Mouse (Mus musculus) mature B cell (primary cell): Measurements from ENCODE around the gene Arfgap2.
"Not testable (repeated sequence)": the region's sequence is repeated elsewhere in the genome, so short reads cannot be mapped to it uniquely, and the experiment has no call there.

Experiments used
- in situ Hi-C: fragments of 300-500 bp; cut with MboI; formaldehyde crosslinking; loops from 2 replicates; pipeline ENCODE4 v1.14.3; 2019

The Arfgap2 gene

DNA sequence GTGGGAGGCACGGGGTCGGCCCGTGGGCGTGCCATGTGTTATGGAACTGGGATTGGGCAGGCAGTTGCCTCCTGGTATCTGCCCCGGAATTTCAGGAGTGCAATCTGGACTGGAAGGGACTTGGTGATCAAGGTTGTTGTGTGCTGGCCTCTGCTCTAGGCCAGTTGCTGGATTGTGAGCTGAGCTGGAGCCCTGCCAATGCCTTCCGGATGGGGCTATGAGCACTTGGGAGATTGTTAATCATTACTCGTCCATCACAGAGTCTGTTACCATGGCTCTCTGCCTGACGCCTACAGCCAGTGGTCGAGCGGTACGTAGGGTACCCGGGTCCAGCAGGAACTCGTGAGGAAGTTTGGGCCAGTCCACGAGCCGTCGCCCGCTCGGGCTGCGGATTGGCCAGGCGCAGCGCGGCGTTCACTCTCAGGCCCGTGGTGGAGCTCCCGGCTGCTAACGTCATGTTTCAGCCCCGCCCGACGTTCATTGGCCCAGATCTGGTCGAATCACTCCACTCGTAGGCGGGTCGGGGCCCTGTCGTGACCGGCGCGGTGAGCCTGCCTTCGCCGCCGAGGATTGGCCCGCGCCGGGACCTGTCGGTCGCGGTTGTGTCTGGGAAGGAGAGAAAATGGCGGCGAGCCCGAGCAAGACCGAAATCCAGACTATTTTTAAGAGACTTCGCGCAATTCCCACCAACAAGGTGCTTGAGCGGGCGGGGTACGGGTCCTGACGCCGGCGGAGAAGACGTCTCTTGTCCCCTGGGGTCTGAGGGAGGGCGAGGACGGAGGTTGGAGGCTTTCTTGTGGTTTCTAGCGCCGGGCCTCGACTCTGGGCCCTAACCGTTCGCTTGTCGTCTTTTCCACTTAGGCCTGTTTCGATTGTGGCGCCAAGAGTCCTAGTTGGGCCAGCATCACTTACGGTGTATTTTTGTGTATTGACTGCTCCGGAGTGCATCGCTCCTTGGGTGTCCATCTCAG lies at the start of gene Arfgap2:
Gene Arfgap2, plus strand, starts transcription at position 264 of the 971 bp plus-strand sequence.
- in situ Hi-C loops = no loop called here

DNA sequence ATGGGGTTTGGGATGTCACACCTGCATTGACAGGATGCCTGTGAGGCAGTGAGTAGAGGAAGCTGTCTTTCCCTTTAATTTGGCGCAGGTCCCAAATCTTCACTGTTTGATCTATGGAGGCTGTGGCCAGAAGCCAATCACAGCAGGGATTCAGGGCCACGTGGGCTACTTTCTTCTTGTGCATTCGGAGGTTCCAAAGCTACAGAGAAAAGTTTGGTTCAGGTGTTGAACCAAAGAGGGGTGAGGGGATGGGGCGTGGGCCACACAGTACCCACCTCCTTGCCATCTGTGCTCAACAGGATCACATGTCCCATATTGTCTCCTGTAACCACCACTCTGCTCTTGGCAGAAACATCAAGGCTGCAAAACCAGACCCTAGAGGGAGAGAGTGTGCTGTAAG lies 47.7 kb upstream of the Arfgap2 start:
- in situ Hi-C loops = no loop called here

DNA sequence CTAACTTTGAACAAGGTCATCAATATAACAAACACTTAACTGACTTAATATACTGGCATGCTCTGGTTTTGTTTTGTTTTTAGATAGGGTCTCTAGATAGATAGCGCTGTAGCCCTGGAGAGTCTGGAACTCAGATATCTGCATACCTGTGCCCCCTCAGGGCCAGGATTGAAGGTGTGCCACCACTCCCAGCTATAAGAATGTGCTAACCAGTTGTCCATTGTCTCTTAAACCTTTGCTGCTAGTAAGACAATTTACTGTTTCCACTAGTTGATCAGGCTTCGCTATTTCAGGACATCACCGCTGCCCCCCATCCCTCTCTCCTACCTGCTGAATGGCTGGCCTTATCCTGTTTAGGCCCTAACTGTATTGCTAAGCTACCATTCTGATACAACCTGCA lies 44.3 kb upstream of the Arfgap2 start:
- in situ Hi-C loops = no loop called here

DNA sequence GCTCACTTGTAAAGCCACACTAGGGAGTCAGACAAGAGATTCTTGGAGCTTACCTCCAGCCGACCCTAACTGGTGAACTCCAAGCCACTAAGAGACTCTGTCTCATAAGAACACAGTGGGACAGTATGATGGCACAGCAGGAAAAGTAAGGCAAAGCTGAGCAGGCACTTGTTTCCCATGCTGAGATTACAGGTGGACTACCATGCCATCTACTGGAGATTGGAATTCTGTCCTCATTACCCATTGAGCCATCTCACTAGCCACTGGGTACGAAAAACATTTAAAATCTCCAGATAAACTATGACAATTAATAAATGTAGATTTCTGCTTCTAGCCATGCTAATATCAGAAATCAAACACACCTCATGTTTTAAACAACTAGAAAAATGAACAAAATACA lies 41.2 kb upstream of the Arfgap2 start:
- in situ Hi-C loops = no loop called here

DNA sequence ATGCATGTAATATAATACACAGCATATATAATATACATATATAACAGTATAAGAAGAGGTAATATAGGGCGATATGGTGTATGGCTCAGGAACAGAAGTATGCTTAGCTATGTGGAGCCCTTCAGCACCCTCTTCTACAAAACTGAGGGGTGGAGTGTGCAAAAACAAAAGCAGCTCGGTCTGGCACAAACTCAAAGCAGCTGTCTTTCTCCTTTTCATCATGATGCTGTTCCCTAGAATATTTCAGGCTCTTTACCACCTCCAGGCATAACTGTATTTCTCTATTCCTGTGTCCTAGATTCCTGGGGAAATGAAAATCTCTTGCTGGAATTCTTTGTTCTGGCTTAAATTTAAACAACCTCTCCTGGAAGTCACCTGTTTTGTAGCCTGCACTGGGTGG lies 35.0 kb upstream of the Arfgap2 start:
- in situ Hi-C loops = no loop called here

DNA sequence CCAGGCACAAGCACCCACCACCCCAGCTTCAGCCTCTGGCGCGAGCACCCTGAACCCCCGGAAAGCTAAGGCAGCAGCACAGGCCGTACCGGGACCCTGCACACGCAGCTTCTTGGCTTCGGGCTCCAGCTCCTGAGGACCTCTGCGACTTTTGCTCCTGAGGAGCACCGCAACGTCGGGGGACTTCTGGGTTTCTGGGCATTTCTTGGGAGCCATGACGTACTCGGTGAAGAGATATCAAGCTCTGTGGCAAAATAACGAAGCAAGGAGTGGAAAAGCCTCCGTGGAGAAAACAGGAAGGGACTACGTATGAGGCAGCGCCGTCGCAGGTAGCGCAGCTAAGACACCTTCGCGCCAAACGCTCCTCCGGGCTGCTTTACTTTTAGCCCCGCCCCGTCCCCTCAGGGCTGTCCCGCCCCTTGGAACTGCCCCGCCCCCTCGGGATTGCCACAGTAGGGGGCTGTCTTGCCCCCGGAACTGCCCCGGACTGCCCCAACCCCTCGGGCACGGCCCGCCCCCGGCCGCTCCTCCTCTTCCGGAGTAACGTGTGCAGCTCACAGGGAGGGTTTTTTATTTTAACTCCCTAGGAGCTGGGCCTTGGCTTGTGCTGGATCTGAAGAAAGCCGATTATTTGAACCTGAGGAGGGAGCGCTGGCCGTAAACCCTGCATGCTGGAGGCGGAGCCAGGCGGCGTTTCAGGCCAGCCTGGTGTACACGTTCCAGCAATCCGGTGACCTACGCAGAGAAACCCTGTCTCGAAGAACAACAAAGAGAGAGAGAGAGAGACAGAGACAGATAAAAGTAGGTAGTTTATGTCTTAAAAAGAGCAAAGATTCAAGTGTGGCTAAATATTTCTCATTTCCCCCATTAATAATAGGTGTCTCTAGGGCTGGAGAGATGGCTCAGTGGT lies 27.9 kb upstream of the Arfgap2 start, which contains the start of gene Ddb2:
Gene Ddb2, minus strand, starts transcription at position 382 of the 910 bp plus-strand sequence.
- in situ Hi-C loops = no loop called here

DNA sequence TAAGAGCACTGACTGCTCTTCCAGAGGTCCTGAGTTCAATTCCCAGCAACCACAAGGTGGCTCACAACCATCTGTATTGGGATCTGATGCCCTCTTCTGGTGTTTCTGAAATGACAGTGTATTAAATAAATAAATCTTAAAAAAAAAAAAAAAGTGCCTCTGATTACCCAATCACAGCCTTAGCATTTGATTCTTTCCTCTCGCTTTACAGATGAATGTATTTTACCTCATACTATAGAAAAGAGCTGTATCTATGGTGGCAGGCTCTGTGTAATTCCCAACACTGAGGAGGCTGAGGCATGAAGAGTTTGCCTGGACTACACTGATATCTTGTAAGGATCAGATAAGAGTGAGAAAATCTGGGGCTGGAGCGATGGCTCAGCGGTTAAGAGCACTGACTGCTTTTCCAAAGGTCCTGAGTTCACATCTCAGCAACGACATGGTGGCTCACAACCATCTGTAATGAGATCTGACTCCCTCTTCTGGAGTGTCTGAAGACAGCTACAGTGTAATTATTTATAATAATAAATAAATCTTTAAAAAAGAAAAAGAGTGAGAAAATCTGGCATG lies 27.2 kb upstream of the Arfgap2 start:
- in situ Hi-C loops = not testable (repeated sequence)

DNA sequence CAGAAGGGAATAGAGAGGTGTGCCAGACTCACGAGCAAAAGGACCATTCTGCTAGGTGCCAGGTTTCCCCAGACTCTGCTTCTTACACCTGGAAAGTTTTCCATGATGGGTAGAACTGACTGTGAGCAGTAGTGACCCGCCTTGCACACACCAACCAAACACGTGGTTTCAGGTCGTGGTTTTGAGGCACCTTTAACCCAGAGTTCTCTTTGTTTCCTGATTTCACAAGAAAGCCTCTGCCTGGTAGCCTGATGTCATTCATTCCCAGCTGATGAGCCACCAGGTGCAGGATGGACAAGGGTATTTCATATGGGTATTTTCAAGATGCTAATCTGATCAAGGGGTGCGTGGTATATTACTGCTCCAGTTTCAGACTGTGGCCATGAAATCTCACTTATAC lies 22.2 kb upstream of the Arfgap2 start:
- in situ Hi-C loops = no loop called here

DNA sequence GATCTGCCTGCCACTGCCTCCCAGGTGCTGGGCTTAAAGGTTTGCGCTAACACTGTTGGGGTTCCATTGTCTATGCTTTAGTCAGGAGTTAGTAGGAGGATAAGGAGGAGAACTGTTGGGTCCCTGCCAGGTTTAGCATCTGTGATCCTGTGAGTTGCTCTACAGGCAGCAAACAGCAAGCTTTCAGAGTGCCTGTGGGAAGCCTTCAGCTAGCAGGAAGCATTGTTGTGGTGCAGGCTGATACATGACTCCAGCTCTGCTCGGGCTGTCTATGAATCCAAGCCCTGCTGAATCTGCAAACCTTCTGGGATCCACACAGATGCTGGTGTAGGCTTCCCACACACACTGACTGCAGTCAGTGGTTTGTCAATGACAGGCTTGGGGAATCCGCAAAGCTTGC lies 21.4 kb upstream of the Arfgap2 start:
- in situ Hi-C loops = no loop called here

DNA sequence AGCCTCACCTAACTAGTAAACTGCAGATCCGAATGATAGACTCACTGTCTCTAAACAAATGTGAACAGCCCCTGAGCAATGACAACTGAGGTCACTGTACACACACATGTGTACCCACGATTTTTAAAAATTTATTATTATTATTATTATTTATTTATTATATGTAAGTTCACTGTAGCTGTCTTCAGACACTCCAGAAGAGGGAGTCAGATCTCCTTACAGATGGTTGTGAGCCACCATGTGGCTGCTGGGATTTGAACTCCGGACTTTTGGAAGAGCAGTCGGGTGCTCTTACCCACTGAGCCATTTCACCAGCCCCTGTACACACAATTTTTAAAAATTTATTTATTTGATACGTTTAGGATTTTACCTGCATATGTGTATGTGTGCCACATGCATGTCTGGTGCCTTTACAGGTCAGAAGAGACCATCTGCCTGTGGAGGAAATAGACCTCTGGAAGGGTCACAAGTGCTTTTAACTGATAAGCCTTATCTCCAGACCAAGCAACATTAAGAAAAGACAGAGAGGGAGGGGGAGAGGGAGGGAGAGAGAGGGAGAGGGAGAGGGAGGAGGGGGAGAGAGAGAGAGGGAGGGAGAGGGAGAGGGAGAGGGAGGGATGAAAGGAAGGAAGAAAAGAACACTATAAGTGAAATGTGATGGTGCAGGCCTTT lies 20.1 kb upstream of the Arfgap2 start:
- in situ Hi-C loops = no loop called here

DNA sequence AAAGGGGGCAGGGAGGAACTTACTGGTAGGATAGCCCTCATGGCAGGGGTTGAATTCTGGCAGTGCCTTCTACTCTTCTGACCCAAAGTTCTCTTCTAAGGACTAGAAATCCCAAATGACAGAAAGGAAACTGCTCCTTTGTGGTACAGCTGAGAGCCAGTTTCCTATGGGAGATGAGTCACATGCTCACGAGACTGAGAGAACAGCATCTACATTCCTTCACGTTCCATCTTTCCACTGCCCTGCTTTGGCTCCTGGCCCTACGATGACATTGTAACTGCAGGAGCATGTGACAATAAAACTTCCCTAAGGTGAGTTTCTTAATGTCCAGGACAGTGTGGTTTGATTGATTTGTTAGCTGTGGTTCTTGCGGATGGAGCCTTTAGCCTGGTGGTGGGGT lies 16.4 kb upstream of the Arfgap2 start:
- in situ Hi-C loops = no loop called here

DNA sequence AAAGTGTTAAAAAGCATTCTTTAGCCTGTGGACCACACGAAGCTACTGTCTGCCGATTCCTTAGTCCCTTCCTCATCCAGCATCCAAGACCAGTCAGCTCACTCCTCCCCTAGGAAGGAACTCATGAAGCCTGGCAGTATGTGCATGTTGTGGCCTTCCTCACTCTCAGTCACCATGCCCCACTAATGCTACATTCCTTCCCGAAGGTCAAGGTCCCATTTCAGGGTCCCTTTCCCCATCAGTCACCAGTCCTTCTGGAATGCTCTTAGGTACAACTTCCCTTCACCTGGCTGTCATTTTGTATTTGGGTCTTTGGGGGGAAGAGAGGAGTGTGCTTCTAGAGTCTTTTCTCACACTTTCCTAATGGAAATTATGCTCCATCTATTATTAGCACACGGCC lies 12.8 kb upstream of the Arfgap2 start:
- in situ Hi-C loops = no loop called here

DNA sequence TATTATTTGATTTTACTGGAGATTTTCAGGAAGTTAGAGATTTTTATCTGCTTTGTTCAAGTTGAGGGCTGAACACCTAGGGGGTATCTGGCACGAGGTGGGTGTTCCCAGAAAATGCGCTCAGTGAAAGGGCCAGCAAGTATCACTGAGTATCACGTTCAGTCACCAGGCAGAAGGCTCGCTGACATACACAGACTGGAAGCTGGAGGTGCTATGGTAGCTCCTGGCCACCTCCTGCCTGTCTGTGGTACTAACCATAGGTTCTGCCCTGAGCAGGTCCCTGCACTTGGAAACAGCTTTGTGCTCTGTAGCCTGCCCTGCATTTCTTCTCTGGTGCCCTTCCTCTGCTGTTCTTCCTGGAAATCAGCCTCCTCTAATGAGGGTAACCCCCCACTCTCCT lies 12.3 kb upstream of the Arfgap2 start:
- in situ Hi-C loops = no loop called here

DNA sequence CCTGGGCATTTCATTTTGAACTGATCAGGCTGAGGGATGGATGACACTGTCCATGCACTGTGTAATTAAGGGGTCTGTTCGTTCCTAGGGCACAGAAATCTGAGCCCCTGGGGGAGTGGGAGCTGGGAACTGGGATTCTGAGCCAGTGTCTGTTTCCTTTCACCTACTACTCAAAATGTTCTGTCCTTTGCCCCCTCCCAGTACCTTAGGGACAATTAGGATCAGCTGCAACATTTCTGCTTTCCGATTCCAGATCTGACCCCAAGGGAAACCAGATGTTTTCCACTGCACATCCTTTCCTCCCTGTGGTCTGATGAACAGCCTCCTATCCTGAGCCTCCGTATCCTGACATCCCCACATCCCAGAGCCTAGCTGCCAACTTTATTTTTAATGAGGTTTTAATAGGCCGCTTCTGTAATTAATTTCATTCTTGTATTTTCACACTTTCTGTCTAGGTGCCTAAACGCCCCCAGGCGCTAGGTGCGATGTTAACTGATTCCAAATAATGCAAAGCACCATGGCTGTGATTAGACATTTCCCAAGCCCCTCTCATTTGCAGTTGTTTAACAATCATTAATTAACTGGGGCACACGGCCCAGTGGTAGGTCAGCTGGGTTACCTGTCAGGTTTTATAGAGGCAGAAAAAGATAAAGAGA lies 9.9 kb upstream of the Arfgap2 start:
- in situ Hi-C loops = no loop called here

DNA sequence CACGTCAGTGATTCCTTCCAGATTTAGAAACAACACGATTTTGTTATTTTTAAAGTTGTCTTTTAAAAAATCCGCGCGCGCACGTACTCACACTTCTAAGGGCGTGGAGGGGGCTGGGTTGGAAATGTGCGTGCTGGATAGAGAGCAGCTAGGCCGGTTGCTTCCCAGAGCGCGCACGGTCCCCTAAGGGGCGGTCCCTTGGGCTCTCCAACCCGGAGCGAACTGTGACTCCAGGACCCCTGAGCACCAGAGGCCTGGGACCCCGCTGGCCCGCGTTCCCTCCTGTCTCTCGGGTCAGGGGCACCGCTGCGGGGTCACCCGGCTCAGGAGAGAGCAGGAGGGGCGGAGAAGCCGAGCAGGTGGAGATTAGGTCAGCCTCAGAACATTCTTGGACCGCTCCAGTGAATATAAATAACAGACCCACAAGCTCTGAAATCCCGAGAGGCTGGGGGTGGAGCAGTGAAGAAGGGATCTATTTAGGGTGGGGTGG lies 9.1 kb upstream of the Arfgap2 start, which contains the start of gene Pacsin3:
Gene Pacsin3, plus strand, starts transcription at position 294 of the 490 bp plus-strand sequence.
- in situ Hi-C loops = no loop called here

DNA sequence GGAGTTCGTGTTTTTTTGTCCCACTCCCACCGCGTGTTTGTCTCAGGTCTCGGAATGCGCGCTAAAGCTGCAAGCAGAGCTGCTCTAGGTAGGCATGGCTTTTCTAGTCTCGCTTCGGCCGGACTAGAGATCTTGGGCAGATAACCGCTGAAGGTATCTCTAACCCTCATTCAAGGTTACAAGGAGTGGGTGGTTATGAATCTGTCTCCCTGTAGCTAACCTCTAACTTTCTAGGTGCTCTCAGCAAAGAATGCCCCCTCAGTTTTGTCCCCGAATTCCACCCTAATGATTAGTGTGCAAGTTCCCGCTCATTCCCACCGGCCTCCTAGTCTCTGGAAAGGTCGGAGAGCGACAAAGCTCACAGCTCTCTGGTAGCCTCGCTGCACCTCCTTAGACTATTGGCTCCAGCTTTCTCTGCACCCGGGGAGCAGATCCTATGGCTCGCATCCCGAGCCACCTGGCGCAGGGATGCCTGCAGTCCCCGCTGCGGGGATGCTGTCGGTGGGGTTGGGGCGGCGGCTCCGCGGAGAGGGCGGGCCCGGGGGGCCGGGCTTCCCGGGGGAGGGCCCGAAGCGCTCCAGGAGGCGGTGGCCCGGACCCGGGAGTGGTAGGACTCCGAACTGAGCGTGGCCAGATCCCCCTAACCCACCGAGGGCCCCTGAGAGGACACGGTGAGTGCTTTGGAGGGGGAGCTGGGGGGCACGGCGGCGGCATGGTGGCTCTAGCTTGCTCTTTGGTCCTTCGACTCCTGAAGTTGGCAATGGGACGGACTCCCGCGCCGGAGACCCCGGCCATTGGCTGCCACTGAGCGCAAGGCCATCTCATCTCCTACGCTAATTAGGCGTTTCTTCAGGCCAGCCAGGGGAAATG lies 8.3 kb upstream of the Arfgap2 start:
- in situ Hi-C loops = no loop called here

DNA sequence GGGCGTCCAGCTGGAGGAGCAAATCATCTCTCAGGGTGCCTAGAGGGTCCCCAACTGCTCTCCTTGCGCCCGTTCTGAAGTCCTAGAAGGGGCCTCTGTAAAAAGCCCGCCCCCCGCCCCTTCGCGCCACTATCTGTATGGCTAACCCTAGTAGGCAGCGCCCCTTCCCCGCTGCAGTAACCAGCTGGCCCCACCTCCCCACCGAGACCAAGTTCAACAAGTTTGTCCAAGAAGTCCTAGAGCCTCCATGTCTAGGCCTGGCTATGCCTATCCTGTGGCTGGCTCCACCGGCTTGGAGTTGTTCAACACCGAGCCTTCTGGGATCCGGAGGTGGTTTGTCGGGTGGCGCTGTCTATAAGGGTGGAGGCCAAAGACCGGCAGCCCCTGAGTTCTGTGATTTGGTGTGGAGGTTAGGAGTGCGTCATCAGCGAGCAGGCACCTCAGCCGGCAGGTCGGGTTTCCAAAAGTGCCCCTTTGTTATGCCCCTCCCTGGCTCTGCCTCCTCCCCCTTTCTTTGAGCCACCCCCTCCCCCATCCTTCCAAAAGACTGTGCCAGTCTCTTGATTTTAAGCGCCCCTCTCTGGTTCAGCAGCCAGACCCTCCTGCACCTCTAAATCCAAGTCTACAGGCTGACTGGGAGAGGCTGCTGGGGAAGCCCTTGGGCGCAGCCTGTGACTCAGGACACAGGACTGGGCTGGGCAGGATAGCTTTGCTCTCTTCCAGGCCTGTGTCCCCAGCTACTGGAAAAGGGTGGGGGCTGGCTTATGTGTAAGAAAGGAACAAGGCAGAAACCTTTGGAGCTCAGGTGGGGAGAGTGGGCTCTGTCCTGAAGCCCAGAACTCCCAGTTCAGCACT lies 7.4 kb upstream of the Arfgap2 start:
- in situ Hi-C loops = no loop called here

DNA sequence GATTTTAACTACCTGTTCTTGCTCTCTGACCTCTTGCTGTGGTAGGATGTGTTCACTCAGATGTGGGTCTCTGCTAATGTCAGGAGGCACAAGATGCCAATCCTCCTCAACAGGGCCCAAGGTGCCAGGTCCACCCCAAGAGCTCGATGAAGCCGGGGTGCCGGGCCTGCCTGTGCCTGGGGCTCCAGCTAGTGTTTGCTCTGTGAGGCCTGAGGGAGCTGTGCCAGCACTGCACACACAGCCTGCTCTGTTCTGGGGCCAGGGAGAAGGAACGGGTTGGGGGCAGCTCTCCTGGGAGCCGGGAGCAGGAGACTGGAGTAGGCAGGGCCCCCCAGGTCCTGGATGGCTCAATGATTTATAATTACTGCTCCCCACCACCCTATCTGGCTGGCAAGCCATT lies 6.7 kb upstream of the Arfgap2 start:
- in situ Hi-C loops = no loop called here

DNA sequence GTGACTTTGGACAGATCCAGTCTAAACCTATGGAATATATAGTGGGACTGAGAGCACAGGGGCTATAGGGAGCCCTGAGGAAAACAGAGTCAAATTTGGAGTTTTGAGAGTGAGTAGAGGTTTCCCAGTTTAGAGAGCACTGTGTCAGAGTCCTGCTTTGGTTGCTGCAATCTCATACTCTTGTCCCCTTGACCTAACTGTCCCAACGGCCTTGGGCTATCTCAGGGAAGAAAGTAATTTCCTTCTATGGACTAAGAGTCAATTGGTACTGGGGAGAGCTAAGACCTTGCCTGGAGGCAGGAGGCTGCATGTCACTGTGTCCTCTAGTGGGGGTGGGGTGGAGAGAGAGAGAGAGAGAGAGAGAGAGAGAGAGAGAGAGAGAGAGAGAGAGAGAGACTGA lies 5.9 kb upstream of the Arfgap2 start:
- in situ Hi-C loops = no loop called here
